Mouse (Mus musculus) stomach, embryonic 14.5 days (tissue): ENCODE results near the gene Mab21l1. TPM values are rescaled to one million over a fixed set of nuclear protein-coding genes. Genes with fewer than 3 reads are reported as not detected.

Experiments used
- ATAC-seq: fragments of 200-750 bp; cut with Nextera tagmentation; 2 replicates; pipeline ENCODE4 v1.8.0; 2017; ENCODE audit warnings: low read depth, moderate TSS enrichment; ENCODE audit not compliant: insufficient number of reproducible peaks, insufficient read depth, low FRiP score
- H3K27ac ChIP-seq: fragments of 300-500 bp; sonication (generic); 2 replicates; pipeline ENCODE4 v1.5.1; 2014; ENCODE audit warnings: mild to moderate bottlenecking, low read length, moderate library complexity, mixed read lengths
- H3K27me3 ChIP-seq: fragments of 300-500 bp; sonication (generic); 2 replicates; pipeline ENCODE4 v1.6.1; 2014; ENCODE audit warnings: low read length, control low read depth, mixed read lengths; ENCODE audit not compliant: control insufficient read depth, insufficient read depth
- H3K36me3 ChIP-seq: fragments of 300-500 bp; sonication (generic); 2 replicates; pipeline ENCODE4 v1.6.1; 2014; ENCODE audit warnings: mild to moderate bottlenecking, control low read depth, low read length, moderate library complexity, mixed read lengths; ENCODE audit not compliant: control insufficient read depth, insufficient read depth
- H3K4me1 ChIP-seq: fragments of 300-500 bp; sonication (generic); 2 replicates; pipeline ENCODE4 v1.6.1; 2014; ENCODE audit warnings: low read length, control low read depth, mixed read lengths; ENCODE audit not compliant: control insufficient read depth, insufficient read depth
- H3K4me2 ChIP-seq: fragments of 300-500 bp; sonication (generic); replicated peaks from 2 replicates; pipeline ENCODE4 v1.6.1; 2014; ENCODE audit warnings: low read depth, low read length, control low read depth
- H3K4me3 ChIP-seq: fragments of 300-500 bp; sonication (generic); 2 replicates; pipeline ENCODE4 v1.5.1; 2014; ENCODE audit warnings: low read depth, low read length, control low read depth
- H3K9ac ChIP-seq: fragments of 300-500 bp; sonication (generic); replicated peaks from 2 replicates; pipeline ENCODE4 v1.6.1; 2014; ENCODE audit warnings: low read depth, mild to moderate bottlenecking, control low read depth, low read length, moderate library complexity, mixed read lengths
- H3K9me3 ChIP-seq: fragments of 300-500 bp; sonication (generic); 2 replicates; pipeline ENCODE4 v1.6.1; 2016; ENCODE audit warnings: low read depth, low read length, control low read depth; ENCODE audit not compliant: control insufficient read depth
- WGBS: fragments of 180-500 bp; shearing (Covaris S2); extraction: QIAGEN DNeasy Blood & Tissue Kit; methylation state at CpG from one replicate; pipeline ENCODE4 v1.1.7; 2014; 5-methylcytosine and 5-hydroxymethylcytosine counted together
- polyA plus RNA-seq: library from polyadenylated mRNA; unstranded; fragments of >200 nt; fragmentation: Nextera tagmentation; extraction: Ambion mirVana; gene quantifications from 2 replicates; pipeline ENCODE4 v1.2.1, GENCODE M21; 2014

Mab21l1 gene
- polyA plus RNA-seq = 14.8 and 16.5 TPM in 2 replicates

- H3K27ac ChIP-seq = no peak within 1 kb of the TSS; the same call in 1 of the 2 replicates
- H3K27me3 ChIP-seq = peaks cover 30% of the 10 kb centered on the region
Measured at GRCm38 (mm10) chr3:55782056-55782687, at the start of gene Mab21l1. Mab21l1 (plus strand) TSS chr3:55782510.

GRCm38 (mm10) chr3:55733665-55734064 lies 48.6 kb upstream of the Mab21l1 start:
- H3K27ac ChIP-seq = no peak overlapping the region
- H3K4me2 ChIP-seq = no peak overlapping the region
- WGBS = 76% methylated on average over 6 of the region's 6 CpGs
- H3K4me1 ChIP-seq = no peaks in the 10 kb centered on the region
- no peaks in the 10 kb centered on the region for H3K9me3 ChIP-seq
- H3K36me3 ChIP-seq = no peaks in the 10 kb centered on the region
- no peak overlapping the region for H3K4me3 ChIP-seq
- H3K27me3 ChIP-seq = no peaks in the 10 kb centered on the region
- no peak for ATAC-seq
- H3K9ac ChIP-seq = no peak overlapping the region

More at GRCm38 (mm10) chr3:55782056-55782687, at the start of gene Mab21l1:
- Histone ChIP-seq H3K9me3 (no peaks in the 10 kb centered on the region), H3K9ac (no peak within 1 kb of the TSS), H3K4me1 (peaks cover 9% of the 10 kb centered on the region; the same call in 1 of the 2 replicates), H3K4me3 (peak within 1 kb of the TSS; percentile 23), H3K36me3 (no peaks in the 10 kb centered on the region), H3K4me2 (peak within 1 kb of the TSS; percentile 28)
- 11% methylated on average over 16 of the region's 16 CpGs for WGBS
- 0 out of 2 replicates have a peak, but pooled peaks have one; percentile 57 for ATAC-seq

GRCm38 (mm10) chr3:55741428-55741827 lies 40.9 kb upstream of the Mab21l1 start:
- WGBS = 70% methylated on average over 6 of the region's 6 CpGs
- Histone ChIP-seq H3K4me1 (0 out of 2 replicates have a peak, but pooled peaks cover 2% of the 10 kb centered on the region), H3K4me3 (no peak overlapping the region), H3K36me3 (no peaks in the 10 kb centered on the region), H3K9me3 (no peaks in the 10 kb centered on the region), H3K4me2 (no peak overlapping the region), H3K27me3 (no peaks in the 10 kb centered on the region), H3K9ac (no peak overlapping the region), H3K27ac (no peak overlapping the region)
- no peak for ATAC-seq

GRCm38 (mm10) chr3:55742218-55742617 lies 40.1 kb upstream of the Mab21l1 start:
- Histone ChIP-seq H3K4me3 (no peak overlapping the region), H3K27ac (no peak overlapping the region), H3K27me3 (no peaks in the 10 kb centered on the region), H3K9ac (no peak overlapping the region), H3K36me3 (no peaks in the 10 kb centered on the region), H3K4me1 (0 out of 2 replicates have a peak, but pooled peaks cover 2% of the 10 kb centered on the region), H3K4me2 (no peak overlapping the region), H3K9me3 (no peaks in the 10 kb centered on the region)
- 85% methylated on average over 5 of the region's 5 CpGs for WGBS
- ATAC-seq = no peak

GRCm38 (mm10) chr3:55742654-55743053 lies 39.7 kb upstream of the Mab21l1 start:
- no peaks in the 10 kb centered on the region for H3K36me3 ChIP-seq
- WGBS = 79% methylated on average over 4 of the region's 4 CpGs
- no peak overlapping the region for H3K9ac ChIP-seq
- no peak overlapping the region for H3K27ac ChIP-seq
- H3K4me3 ChIP-seq = no peak overlapping the region
- H3K9me3 ChIP-seq = no peaks in the 10 kb centered on the region
- H3K4me1 ChIP-seq = 0 out of 2 replicates have a peak, but pooled peaks cover 2% of the 10 kb centered on the region
- no peak overlapping the region for H3K4me2 ChIP-seq
- ATAC-seq = no peak
- no peaks in the 10 kb centered on the region for H3K27me3 ChIP-seq

GRCm38 (mm10) chr3:55743885-55744284 lies 38.4 kb upstream of the Mab21l1 start:
- no peak overlapping the region for H3K27ac ChIP-seq
- no peaks in the 10 kb centered on the region for H3K9me3 ChIP-seq
- no peaks in the 10 kb centered on the region for H3K36me3 ChIP-seq
- 0 out of 2 replicates have a peak, but pooled peaks cover 2% of the 10 kb centered on the region for H3K4me1 ChIP-seq
- H3K4me2 ChIP-seq = no peak overlapping the region
- no peak overlapping the region for H3K4me3 ChIP-seq
- no peak overlapping the region for H3K9ac ChIP-seq
- H3K27me3 ChIP-seq = no peaks in the 10 kb centered on the region
- no peak for ATAC-seq
- WGBS = 80% methylated on average over 5 of the region's 5 CpGs

- Histone ChIP-seq H3K36me3 (no peaks in the 10 kb centered on the region), H3K4me1 (no peaks in the 10 kb centered on the region), H3K27me3 (no peaks in the 10 kb centered on the region), H3K9ac (no peak overlapping the region), H3K4me2 (no peak overlapping the region), H3K4me3 (no peak overlapping the region), H3K9me3 (no peaks in the 10 kb centered on the region), H3K27ac (no peak overlapping the region)
- no peak for ATAC-seq
- WGBS = 60% methylated on average over 11 of the region's 11 CpGs
Measured at GRCm38 (mm10) chr3:55750445-55751065, 31.8 kb upstream of the Mab21l1 start.

- Histone ChIP-seq H3K9me3 (no peaks in the 10 kb centered on the region), H3K27me3 (no peaks in the 10 kb centered on the region), H3K9ac (no peak overlapping the region), H3K4me3 (no peak overlapping the region), H3K4me1 (no peaks in the 10 kb centered on the region), H3K27ac (no peak overlapping the region), H3K4me2 (no peak overlapping the region), H3K36me3 (no peaks in the 10 kb centered on the region)
- ATAC-seq = no peak
- WGBS = 80% methylated on average over 5 of the region's 5 CpGs
Measured at GRCm38 (mm10) chr3:55751363-55751762, 30.9 kb upstream of the Mab21l1 start.
